Mouse (Mus musculus) hindlimb bud, embryonic 11.5 days (tissue): ENCODE data around the gene Akt3.

Source experiments
- DNase-seq: peaks from one replicate; pipeline ENCODE4 v3.0.0-alpha.2; 2012; ENCODE audit warnings: low read depth, low spot score; ENCODE audit errors: extremely low spot score

Gene Akt3

GRCm38 (mm10) chr1:176991473-176991872, 266.5 kb downstream of the Akt3 start:
- DNase-seq: no peak

- DNase-seq: no peak
These were observed 270.8 kb downstream of the Akt3 start for GRCm38 (mm10) chr1:176986990-176987740.

- DNase-seq: no peak
These were observed 271.7 kb downstream of the Akt3 start for GRCm38 (mm10) chr1:176986275-176986674.

- no peak for DNase-seq
These were observed 272.3 kb downstream of the Akt3 start for GRCm38 (mm10) chr1:176985691-176986090.

GRCm38 (mm10) chr1:176982671-176983070, 275.3 kb downstream of the Akt3 start:
- no peak for DNase-seq

GRCm38 (mm10) chr1:176981511-176981910, 276.5 kb downstream of the Akt3 start:
- no peak for DNase-seq

GRCm38 (mm10) chr1:176980801-176981400, 277.1 kb downstream of the Akt3 start:
- no peak for DNase-seq

GRCm38 (mm10) chr1:176980140-176980539, 277.9 kb downstream of the Akt3 start:
- no peak for DNase-seq

- DNase-seq: no peak
These were observed 278.8 kb downstream of the Akt3 start for GRCm38 (mm10) chr1:176979235-176979634.

- DNase-seq: no peak
These were observed 284.5 kb downstream of the Akt3 start for GRCm38 (mm10) chr1:176973356-176974088.

- DNase-seq: no peak
These were observed 286.6 kb downstream of the Akt3 start for GRCm38 (mm10) chr1:176971479-176971797.

GRCm38 (mm10) chr1:176970635-176971478, 287.1 kb downstream of the Akt3 start:
- DNase-seq: no peak
